ENCODE assay signal across 27 mouse cellular contexts in the genomic region with DNA sequence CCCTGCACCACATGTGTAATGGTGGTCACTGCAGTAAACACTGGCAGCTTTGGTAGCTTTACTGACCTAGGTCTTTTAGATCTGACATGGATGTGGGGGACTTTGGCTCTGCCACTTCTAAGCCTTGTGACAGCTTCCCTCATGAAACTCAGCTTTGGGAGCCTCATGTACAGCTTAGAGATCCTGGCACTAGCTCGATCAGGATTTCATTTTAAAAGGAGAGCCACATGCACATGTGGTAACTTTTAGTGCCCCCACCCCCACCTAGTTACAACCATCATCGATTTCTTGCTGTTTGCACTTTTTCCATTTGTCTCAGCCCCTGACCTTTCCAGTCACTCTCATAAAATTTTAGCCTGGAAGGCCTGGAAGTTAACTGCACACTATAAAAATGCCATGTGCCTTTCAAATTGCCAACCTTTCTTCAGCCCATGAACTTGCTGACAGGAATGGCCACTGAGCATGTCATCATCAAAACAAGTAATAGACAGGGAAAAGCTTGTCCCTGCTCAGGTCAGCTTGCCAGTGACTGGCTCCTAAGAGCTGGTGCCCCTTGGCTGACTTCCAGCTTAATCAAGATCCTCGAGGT.
DNase-seq lines count a peak whose midpoint lies in the region; ATAC-seq and TF ChIP-seq lines count a peak whose summit lies in the region.
"Had no signal": no experiment of that assay in that cellular context is flagged by ENCODE, and none has a peak within 500 bp of the region (broad histone marks: within the 10 kb centered on the region; RNA-seq: fewer than 3 reads in every experiment).

No protein-coding gene starts in this region.

- WGBS in liver, adult 2 months: 15% methylated on average over 3 of the region's 3 CpGs
- 57% methylated on average over 3 of the region's 3 CpGs for WGBS in liver, embryonic 11.5 days
- 30% methylated on average over 3 of the region's 3 CpGs for WGBS in embryonic facial prominence, embryonic 14.5 days
- WGBS in limb, embryonic 11.5 days: 11% methylated on average over 3 of the region's 3 CpGs
- WGBS in forebrain, embryonic 13.5 days: 63% methylated on average over 3 of the region's 3 CpGs

- H3K4me2 ChIP-seq in liver, embryonic 11.5 days: no peak overlapping the region
- H3K4me2 ChIP-seq in embryonic facial prominence, embryonic 14.5 days (ENCODE audit: low read depth, low read length): no peak overlapping the region
- H3K4me2 ChIP-seq in limb, embryonic 11.5 days (ENCODE audit: low read depth, severe bottlenecking): no peak overlapping the region
- H3K4me2 ChIP-seq in forebrain, embryonic 13.5 days: no peak overlapping the region
- H3K4me2 ChIP-seq: heart, embryonic 11.5 days; hindbrain, embryonic 12.5 days; lung, embryonic 14.5 days had no signal

- no peak overlapping the region for H3K9ac ChIP-seq in liver, adult 2 months (ENCODE audit: low read depth, low read length)
- H3K9ac ChIP-seq in liver, embryonic 11.5 days (ENCODE audit: low read depth, low read length): no peak overlapping the region
- no peak overlapping the region for H3K9ac ChIP-seq in embryonic facial prominence, embryonic 14.5 days (ENCODE audit: low read depth, low read length)
- H3K9ac ChIP-seq in limb, embryonic 11.5 days (ENCODE audit: low read length): no peak overlapping the region
- H3K9ac ChIP-seq in forebrain, embryonic 13.5 days: no peak overlapping the region
- H3K9ac ChIP-seq: hindbrain, embryonic 12.5 days; liver, embryonic 14.5 days; lung, embryonic 14.5 days had no signal

- no peak overlapping the region for H3K4me3 ChIP-seq in liver, adult 2 months (ENCODE audit: insufficient read depth, low read depth, low read length)
- no peak overlapping the region for H3K4me3 ChIP-seq in liver, embryonic 11.5 days (ENCODE audit: low read depth, low read length)
- no peak overlapping the region for H3K4me3 ChIP-seq in embryonic facial prominence, embryonic 14.5 days (ENCODE audit: low read depth, low read length)
- H3K4me3 ChIP-seq in limb, embryonic 11.5 days (ENCODE audit: low read depth, low read length): no peak overlapping the region
- no peak overlapping the region for H3K4me3 ChIP-seq in forebrain, embryonic 13.5 days
- H3K4me3 ChIP-seq: erythroblast, embryonic 14.5 days; hindbrain, embryonic 12.5 days; midbrain, embryonic 10.5 days had no signal

- peak; percentile 37 for DNase-seq in embryo, embryonic 11 days
- no peak for DNase-seq in embryo, embryonic 10.5 days (ENCODE audit: low spot score)
- peak; percentile 8 for DNase-seq in liver, adult 2 months (ENCODE audit: extremely low read depth, low read depth, low spot score)
- DNase-seq in liver, embryonic 11.5 days (ENCODE audit: low spot score): no peak
- no peak for DNase-seq in embryonic facial prominence, embryonic 14.5 days (ENCODE audit: low spot score)
- peak; percentile 66 for DNase-seq in limb, embryonic 11.5 days (ENCODE audit: low spot score)
- DNase-seq in thymus, postnatal 36 days: no peak
- DNase-seq: adrenal gland, adult 2 months; adrenal gland, postnatal 36 days; cerebellum, adult 18-20 months; cerebellum, postnatal 10 days; heart, postnatal 36 days; kidney, adult 2 months; kidney, postnatal 4 days; layer of hippocampus, postnatal 36 days; left cerebral cortex, postnatal 4 days; lung, embryonic 14.5 days; lung, postnatal 14 days had no signal

- no peak for TF ChIP-seq POLR2A in liver, adult 2 months (IDR thresholded peaks at IDR 0.05; ENCODE audit: extremely low read depth, insufficient read depth, low read length)

- no peak for ATAC-seq in liver, embryonic 11.5 days (replicated peaks; ENCODE audit: low FRiP score)
- ATAC-seq in embryonic facial prominence, embryonic 14.5 days (ENCODE audit: low read depth): no peak
- ATAC-seq in limb, embryonic 11.5 days (ENCODE audit: insufficient number of reproducible peaks, low FRiP score, low TSS enrichment, low read depth): peak; percentile 71
- ATAC-seq in forebrain, embryonic 13.5 days: no peak
- ATAC-seq: activated CD4-positive, CD25-positive, alpha-beta regulatory T cell, adult 4 months; hindbrain, postnatal 0 days had no signal

- no peaks in the 10 kb centered on the region for H3K36me3 ChIP-seq in liver, adult 2 months (ENCODE audit: control insufficient read depth, insufficient read depth, low read length)
- no peaks in the 10 kb centered on the region for H3K36me3 ChIP-seq in liver, embryonic 11.5 days (ENCODE audit: control insufficient read depth, insufficient read depth, low read length)
- H3K36me3 ChIP-seq in embryonic facial prominence, embryonic 14.5 days (ENCODE audit: control insufficient read depth, insufficient read depth, low read length): no peaks in the 10 kb centered on the region
- H3K36me3 ChIP-seq in limb, embryonic 11.5 days (ENCODE audit: control insufficient read depth, insufficient read depth, low read length): no peaks in the 10 kb centered on the region
- 0 out of 2 replicates have a peak, but pooled peaks cover 6% of the 10 kb centered on the region for H3K36me3 ChIP-seq in forebrain, embryonic 13.5 days (ENCODE audit: poor library complexity, severe bottlenecking)
- H3K36me3 ChIP-seq: hindbrain, embryonic 12.5 days had no signal

- no peaks in the 10 kb centered on the region for H3K4me1 ChIP-seq in liver, adult 2 months (ENCODE audit: control insufficient read depth, insufficient read depth, low read length)
- H3K4me1 ChIP-seq in liver, embryonic 11.5 days (replicated peaks; ENCODE audit: control insufficient read depth, insufficient read depth, low read length): 0 out of 2 replicates have a peak, but pooled peaks cover 2% of the 10 kb centered on the region
- H3K4me1 ChIP-seq in embryonic facial prominence, embryonic 14.5 days (ENCODE audit: control insufficient read depth, insufficient read depth, low read length): no peaks in the 10 kb centered on the region
- H3K4me1 ChIP-seq in limb, embryonic 11.5 days (ENCODE audit: control insufficient read depth, insufficient read depth, low read length): peaks cover 19% of the 10 kb centered on the region
- H3K4me1 ChIP-seq in forebrain, embryonic 13.5 days: peaks cover 54% of the 10 kb centered on the region

- no peaks in the 10 kb centered on the region for H3K79me2 ChIP-seq in liver, adult 2 months (ENCODE audit: control insufficient read depth, insufficient read depth, low read length)

- no peaks in the 10 kb centered on the region for H3K9me3 ChIP-seq in liver, embryonic 11.5 days (ENCODE audit: control insufficient read depth, low read length)
- H3K9me3 ChIP-seq in embryonic facial prominence, embryonic 14.5 days (ENCODE audit: control insufficient read depth, low read length): no peaks in the 10 kb centered on the region
- H3K9me3 ChIP-seq in limb, embryonic 11.5 days (ENCODE audit: control insufficient read depth, low read length): no peaks in the 10 kb centered on the region
- H3K9me3 ChIP-seq in forebrain, embryonic 13.5 days (replicated peaks): no peaks in the 10 kb centered on the region
- H3K9me3 ChIP-seq: hindbrain, embryonic 12.5 days; midbrain, embryonic 10.5 days had no signal

- no peak overlapping the region for H3K27ac ChIP-seq in liver, adult 2 months (replicated peaks; ENCODE audit: insufficient read depth, low read depth, low read length)
- H3K27ac ChIP-seq in liver, embryonic 11.5 days (ENCODE audit: low read depth, low read length): no peak overlapping the region
- H3K27ac ChIP-seq in embryonic facial prominence, embryonic 14.5 days (replicated peaks; ENCODE audit: low read depth, low read length): peak overlapping the region; percentile 35; the same call in 1 of the 2 replicates
- 0 out of 2 replicates have a peak overlapping the region, but pooled peaks have one; percentile 1 for H3K27ac ChIP-seq in limb, embryonic 11.5 days (replicated peaks; ENCODE audit: low read depth, low read length)
- H3K27ac ChIP-seq in forebrain, embryonic 13.5 days: no peak overlapping the region; the same call in 1 of the 2 replicates
- H3K27ac ChIP-seq: hindbrain, embryonic 12.5 days; hindbrain, postnatal 0 days; liver, embryonic 14.5 days; midbrain, embryonic 10.5 days had no signal

- H3K27me3 ChIP-seq in liver, adult 2 months (ENCODE audit: control insufficient read depth, insufficient read depth, low read length): no peaks in the 10 kb centered on the region
- H3K27me3 ChIP-seq in liver, embryonic 11.5 days (replicated peaks; ENCODE audit: control insufficient read depth, insufficient read depth, low read length): no peaks in the 10 kb centered on the region
- no peaks in the 10 kb centered on the region for H3K27me3 ChIP-seq in embryonic facial prominence, embryonic 14.5 days (replicated peaks; ENCODE audit: control insufficient read depth, insufficient read depth, low read length)
- no peaks in the 10 kb centered on the region for H3K27me3 ChIP-seq in limb, embryonic 11.5 days (ENCODE audit: control insufficient read depth, insufficient read depth, low read length)
- H3K27me3 ChIP-seq in forebrain, embryonic 13.5 days: no peaks in the 10 kb centered on the region
- H3K27me3 ChIP-seq: CH12.LX; hindbrain, embryonic 12.5 days had no signal

- no peak for TF ChIP-seq CTCF in liver, adult 2 months (IDR thresholded peaks at IDR 0.05; ENCODE audit: low read depth, low read length)

Comparison
In these comparisons a context has a peak if more than half of its experiments do, and no peak if none do; other contexts are left out.
1. DNase-seq: peak in embryo, embryonic 11 days (single experiment), liver, adult 2 months (single experiment) and limb, embryonic 11.5 days (single experiment); none in embryo, embryonic 10.5 days (single experiment), liver, embryonic 11.5 days (single experiment), embryonic facial prominence, embryonic 14.5 days (single experiment) and thymus, postnatal 36 days (0 of 2).
2. H3K27ac ChIP-seq: peak in embryonic facial prominence, embryonic 14.5 days (single experiment) and limb, embryonic 11.5 days (single experiment); none in liver, adult 2 months (single experiment), liver, embryonic 11.5 days (single experiment) and forebrain, embryonic 13.5 days (single experiment).